Mouse (Mus musculus) embryonic fibroblast, embryonic 13.5 days (primary cell): Measurements from ENCODE around the gene Gjc1. TPM values are rescaled to one million over a fixed set of nuclear protein-coding genes. Genes with fewer than 3 reads are reported as not detected.

Experiments
- H3K27ac ChIP-seq: 2 replicates; pipeline ENCODE4 v1.5.1; 2012; ENCODE audit warnings: low read length, control low read depth, inconsistent platforms; ENCODE audit not compliant: insufficient read depth
- H3K4me1 ChIP-seq: 2 replicates; pipeline ENCODE4 v1.6.1; 2011; ENCODE audit warnings: low read length; ENCODE audit not compliant: control insufficient read depth, insufficient read depth
- H3K4me3 ChIP-seq: 2 replicates; pipeline ENCODE4 v1.5.1; 2011; ENCODE audit warnings: mild to moderate bottlenecking, control low read depth, low read length; ENCODE audit not compliant: insufficient read depth
- CTCF ChIP-seq: IDR thresholded peaks from 2 replicates; pipeline ENCODE4 v1.5.1; 2011; ENCODE audit warnings: mild to moderate bottlenecking, control low read depth, low read length, moderate library complexity, borderline replicate concordance; ENCODE audit not compliant: insufficient read depth
- POLR2A ChIP-seq: IDR thresholded peaks from 2 replicates; pipeline ENCODE4 v1.6.1; 2011; ENCODE audit warnings: low read depth, mild to moderate bottlenecking, control low read depth, low read length, moderate library complexity
- polyA plus RNA-seq: library from polyadenylated mRNA; stranded (reverse); fragments of >200 nt; gene quantifications from 2 replicates; pipeline ENCODE4 v1.2.4, GENCODE M21; 2011; ENCODE audit warnings: low read depth; ENCODE audit not compliant: missing spikeins, insufficient read length

The Gjc1 gene
- polyA plus RNA-seq, 1 experiment, result 43.5 TPM

DNA sequence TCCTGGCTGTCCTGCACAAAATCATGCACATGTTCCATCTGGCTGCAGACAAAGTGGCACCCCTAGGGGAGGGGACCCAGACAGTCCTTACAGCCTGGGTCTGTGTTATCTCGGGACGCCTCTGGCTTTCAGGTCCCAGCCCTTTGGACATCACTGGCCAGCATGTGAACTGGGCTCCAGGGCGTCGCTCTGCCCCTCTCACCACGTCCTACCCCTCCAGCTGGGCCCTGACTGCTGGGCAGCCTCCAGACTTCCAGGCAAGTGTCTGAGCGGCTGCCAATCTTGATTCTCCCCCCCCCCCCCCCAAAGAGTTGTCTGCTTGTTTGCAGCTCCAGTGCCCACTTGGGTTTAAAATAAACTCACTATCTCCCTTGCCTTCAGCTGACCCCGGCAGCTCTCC is 36.1 kb downstream of the Gjc1 start:
- TF ChIP-seq POLR2A (no peak), CTCF (no peak)
- H3K27ac ChIP-seq, result no peak overlapping the region
- H3K4me3 ChIP-seq, result no peak overlapping the region
- no peaks in the 10 kb centered on the region for H3K4me1 ChIP-seq

DNA sequence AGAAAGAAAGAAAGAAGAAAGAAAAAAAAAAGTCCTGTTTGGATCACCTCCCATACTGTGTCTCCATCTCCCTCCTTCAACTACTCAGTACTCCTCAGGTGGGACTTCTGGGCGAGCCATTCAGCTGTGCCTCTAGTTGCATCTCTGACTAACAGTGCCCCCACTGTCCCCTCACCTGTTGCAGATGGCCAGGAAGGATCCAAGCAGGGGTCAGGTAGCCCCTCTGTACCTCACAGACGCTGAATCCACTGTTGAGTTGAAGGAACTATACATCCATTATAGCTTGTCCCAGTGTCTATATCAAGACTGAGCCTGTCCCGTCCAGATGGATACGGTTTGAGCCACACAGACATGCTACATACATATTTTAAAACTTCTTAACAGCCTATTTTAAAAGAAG is 38.0 kb downstream of the Gjc1 start:
- H3K4me3 ChIP-seq, result no peak overlapping the region
- no peak for TF ChIP-seq POLR2A
- no peak for TF ChIP-seq CTCF
- no peaks in the 10 kb centered on the region for H3K4me1 ChIP-seq
- H3K27ac ChIP-seq, result no peak overlapping the region

DNA sequence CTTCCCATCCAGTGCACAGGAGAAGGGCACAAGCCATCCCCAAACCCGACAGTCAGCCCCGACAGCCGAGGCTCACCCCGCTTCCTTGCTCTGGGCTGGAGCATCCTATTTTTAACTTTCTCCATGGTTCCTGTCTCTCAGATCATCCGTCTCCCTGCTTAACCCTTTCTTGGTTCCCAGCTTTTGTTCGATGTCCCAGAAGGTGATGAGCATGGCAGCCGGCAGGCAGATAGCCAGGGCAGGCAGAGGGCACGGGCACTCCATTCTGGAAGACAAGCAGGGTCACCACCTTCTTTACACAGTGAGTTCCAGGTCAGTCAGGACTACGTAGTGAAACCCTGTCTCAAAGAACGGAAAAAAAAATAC is 38.5 kb downstream of the Gjc1 start:
- H3K4me1 ChIP-seq, result no peaks in the 10 kb centered on the region
- no peak for TF ChIP-seq CTCF
- no peak for TF ChIP-seq POLR2A
- H3K27ac ChIP-seq, result no peak overlapping the region
- H3K4me3 ChIP-seq, result no peak overlapping the region

DNA sequence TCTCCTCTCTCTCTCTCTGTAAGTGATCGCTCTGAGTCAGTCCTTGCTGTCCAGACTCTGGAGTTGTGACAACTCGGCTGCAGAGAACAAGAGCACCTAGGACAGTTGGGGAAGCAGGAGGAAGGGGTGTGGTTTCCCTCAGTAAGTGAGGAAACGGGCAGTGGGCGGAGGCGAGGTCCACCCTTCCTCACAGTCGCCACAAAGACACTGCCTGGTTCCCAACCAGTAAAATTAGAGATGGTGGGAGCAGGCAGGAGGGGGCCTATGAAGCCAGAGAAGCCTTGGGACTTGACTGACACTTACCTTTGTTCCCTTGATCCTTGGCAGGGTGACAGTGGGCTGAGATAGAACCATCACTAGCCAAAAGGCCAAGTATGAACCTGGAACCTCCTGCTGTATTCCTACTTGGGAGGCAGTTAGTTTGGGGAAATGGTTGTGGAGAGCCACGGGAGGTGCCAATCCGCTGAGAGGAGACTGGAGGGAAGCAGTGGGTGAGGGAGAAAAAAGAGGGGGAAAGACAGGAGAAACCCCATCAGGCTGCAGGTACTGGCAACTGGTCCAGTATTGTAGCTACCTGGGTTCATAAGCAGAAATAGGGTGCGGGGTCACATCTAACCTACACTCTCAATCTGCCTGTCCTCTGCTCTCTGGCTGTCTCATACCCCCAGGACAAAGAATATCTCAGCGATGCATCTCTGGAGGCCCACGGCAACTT is 39.1 kb downstream of the Gjc1 start:
- Histone ChIP-seq H3K4me3 (no peak overlapping the region), H3K4me1 (no peaks in the 10 kb centered on the region), H3K27ac (no peak overlapping the region)
- TF ChIP-seq CTCF (no peak), POLR2A (no peak)

DNA sequence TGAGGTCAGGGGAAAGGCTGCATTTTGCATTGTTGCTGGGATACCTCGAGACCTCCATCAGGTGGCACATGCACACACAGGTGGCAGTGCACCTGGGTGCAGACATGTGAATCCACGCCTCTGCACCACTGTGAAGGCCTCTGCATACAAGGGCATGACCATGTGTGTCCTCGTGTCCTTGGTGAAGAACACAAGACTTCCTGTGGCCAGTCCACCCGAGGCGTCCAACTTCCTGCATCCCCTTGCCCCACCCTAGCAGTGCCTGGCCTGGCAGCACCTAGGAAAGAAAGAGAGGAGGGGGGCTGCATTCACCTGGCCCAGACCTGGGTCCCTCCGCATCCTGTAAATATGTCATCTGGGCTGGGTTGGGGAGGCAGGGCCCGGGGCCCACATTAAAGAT is 39.7 kb downstream of the Gjc1 start:
- TF ChIP-seq POLR2A, result no peak
- TF ChIP-seq CTCF, result no peak
- Histone ChIP-seq H3K4me3 (no peak overlapping the region), H3K27ac (no peak overlapping the region), H3K4me1 (no peaks in the 10 kb centered on the region)

DNA sequence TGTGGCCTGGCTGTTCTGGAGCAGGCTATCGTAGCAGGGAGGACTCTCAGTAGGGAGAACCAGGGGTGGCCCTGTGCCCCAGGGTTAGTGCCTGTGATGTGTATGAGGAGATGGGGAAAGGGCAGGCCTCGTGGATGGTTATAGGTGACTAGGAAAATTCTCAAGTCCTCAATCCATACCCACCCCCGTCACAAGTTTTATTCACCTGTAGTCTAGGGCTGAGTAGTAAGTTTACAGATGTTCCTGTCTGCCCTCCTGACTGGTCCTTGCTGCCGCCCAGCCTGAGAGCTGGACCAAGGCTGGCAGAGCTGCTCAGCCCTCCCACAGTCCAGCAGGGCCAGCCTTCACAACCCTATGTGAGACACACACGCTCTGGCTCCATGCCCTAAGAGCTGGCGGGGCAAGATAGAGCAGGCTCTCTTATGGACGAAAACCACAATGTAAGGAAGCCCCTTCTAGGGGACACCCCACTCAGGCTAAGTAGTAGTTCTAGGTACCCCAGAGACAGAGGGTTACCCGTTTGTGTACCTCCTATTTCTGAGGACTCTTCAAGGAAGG is 40.3 kb downstream of the Gjc1 start:
- H3K27ac ChIP-seq, result no peak overlapping the region
- no peak for TF ChIP-seq CTCF
- no peak for TF ChIP-seq POLR2A
- H3K4me3 ChIP-seq, result no peak overlapping the region
- H3K4me1 ChIP-seq, result no peaks in the 10 kb centered on the region

DNA sequence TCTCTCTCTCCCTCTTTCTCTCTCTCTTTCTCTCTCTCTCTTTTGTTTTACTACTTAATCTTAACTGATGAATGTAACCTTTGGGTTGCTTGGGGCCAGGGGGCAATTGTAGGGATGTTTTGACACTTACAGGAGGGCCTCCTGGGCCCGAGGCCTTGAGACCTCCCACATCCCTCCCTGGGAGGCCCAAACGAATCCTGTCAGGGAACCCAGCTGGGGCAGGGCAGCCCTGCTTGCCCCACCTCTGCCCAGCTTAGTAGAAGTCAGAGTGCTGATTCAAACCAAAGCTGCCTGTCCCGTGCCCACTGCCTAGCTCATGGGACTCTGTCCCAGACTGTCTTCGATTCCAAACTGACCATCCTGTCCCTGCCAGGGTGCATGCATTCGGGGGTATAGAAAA is 40.9 kb downstream of the Gjc1 start:
- TF ChIP-seq POLR2A (no peak), CTCF (no peak)
- H3K4me3 ChIP-seq, result no peak overlapping the region
- H3K27ac ChIP-seq, result no peak overlapping the region
- no peaks in the 10 kb centered on the region for H3K4me1 ChIP-seq

DNA sequence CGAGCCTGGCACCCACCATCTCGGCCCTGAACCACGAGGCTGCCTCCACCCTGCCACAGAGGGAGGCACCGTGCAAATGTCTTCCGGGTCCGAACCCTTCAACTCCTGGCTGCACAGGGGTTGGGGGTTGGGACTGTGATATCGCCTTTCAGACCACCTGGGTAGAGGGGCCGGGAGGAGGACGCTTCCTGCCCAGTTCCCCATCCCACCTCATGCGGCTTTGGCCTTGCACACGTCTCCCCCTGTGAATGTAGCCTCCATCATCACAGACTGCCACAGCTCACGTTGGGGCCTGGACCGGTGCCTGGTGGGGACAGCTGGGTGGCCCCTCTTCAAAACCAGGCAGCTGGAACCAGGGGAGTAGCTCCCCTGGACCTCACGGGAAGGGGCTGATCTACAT is 41.3 kb downstream of the Gjc1 start:
- no peak for TF ChIP-seq POLR2A
- no peak for TF ChIP-seq CTCF
- no peak overlapping the region for H3K4me3 ChIP-seq
- H3K4me1 ChIP-seq, result no peaks in the 10 kb centered on the region
- H3K27ac ChIP-seq, result no peak overlapping the region

DNA sequence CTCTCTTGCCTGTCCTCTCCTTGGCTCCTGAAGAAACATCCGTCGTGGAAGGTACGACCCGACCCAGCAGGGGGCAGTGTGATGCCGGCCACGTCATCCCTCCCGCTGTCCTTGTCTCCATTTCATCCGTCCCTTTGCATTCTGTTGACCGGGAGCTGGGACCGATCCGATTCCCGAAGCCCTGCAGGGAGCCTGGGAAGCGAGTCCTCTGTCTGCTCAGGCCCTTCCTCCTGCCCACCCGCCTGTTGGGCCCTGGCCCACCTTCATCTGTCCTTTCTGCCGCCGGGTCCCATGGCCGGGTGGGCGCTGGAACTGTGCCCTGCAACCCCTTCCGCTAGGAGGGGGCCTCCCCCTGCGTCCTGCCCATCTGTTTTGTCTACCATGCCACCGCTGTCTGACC is 41.9 kb downstream of the Gjc1 start:
- no peak overlapping the region for H3K4me3 ChIP-seq
- no peak overlapping the region for H3K27ac ChIP-seq
- TF ChIP-seq CTCF, result peak; percentile 93
- no peak for TF ChIP-seq POLR2A
- H3K4me1 ChIP-seq, result no peaks in the 10 kb centered on the region

DNA sequence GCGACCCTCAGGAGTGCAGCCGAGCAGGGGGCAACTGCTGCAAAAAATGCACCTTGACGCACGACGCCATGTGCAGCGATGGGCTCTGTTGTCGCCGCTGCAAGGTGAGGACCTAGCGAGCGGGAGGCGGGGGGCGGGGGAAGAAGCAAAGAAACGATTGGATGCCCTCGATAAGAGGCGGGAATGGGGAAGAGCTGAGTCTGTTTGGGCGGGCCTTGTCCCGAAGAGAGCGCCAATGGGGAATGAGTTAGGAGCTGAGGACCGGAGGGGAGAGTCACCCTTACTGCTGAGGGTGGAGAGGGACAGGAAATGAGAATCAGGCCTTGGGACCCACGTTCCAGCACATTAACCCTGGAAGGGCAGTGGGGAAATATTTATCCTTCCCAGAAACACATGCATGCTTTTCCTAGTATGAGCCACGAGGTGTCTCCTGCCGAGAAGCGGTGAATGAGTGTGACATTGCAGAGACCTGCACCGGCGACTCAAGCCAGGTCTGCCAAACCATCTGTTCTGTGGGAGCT is 44.8 kb downstream of the Gjc1 start:
- peak overlapping the region; percentile 37 for H3K4me3 ChIP-seq
- H3K27ac ChIP-seq, result no peak overlapping the region
- H3K4me1 ChIP-seq, result no peaks in the 10 kb centered on the region
- TF ChIP-seq POLR2A (peak; percentile 58), CTCF (peak; percentile 25; the same call in 1 of the 2 replicates)
